Comparison of ENCODE assay signal across 17 mouse cellular contexts in the genomic region with DNA sequence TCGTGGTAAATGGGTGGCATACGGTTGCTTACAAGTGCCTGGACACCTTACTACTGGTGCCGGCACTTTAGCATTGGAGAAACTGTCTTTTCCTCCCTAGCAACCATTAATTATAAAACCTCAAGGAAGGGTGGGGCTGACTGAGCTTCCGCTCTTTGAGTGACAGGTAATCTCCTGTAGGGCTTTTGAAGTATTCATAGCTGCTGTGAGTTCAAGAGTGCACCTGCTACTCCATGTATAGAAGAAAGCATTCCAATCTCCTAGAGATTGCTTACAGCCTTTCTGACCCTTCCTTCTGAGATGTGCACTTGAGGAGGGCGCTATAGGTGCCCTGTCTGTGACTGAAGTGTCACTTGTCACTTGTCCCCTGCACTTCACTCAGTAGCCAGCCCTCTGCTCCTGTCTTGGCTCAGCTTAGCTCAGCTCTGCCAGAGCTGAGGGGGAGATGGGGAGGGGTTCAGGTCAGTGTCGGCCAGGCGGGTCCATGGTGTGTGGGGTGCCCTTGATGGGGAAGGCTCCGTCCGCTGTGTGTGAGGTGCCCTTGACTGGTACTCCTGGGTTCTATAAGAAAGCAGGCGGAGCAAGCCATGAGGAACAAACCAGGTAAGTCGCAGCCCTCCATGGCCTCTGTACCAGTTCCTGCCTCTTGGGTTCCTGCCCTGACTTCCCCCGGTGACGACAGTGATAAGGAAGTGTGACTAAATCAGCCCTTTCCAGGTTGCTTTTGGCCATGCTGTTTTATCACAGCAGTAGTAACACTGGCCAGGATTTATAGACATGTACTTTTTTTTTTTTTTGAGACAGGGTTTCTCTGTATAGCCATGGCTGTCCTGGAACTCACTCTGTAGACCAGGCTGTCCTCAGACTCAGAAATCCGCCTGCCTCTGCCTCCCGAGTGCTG. TPM values are rescaled to one million over a fixed set of nuclear protein-coding genes. Genes with fewer than 3 reads are reported as not detected.
DNase-seq lines count a peak whose midpoint lies in the region; ATAC-seq and TF ChIP-seq lines count a peak whose summit lies in the region.
"Had no signal": no experiment of that assay in that cellular context is flagged by ENCODE, and none has a peak within 500 bp of the region (broad histone marks: within the 10 kb centered on the region; RNA-seq: fewer than 3 reads in every experiment).

No protein-coding gene starts in this region.

- no peak overlapping the region for H3K4me3 ChIP-seq in lung, embryonic 15.5 days
- 0 out of 2 replicates have a peak overlapping the region, but pooled peaks have one; percentile 35 for H3K4me3 ChIP-seq in E14TG2a.4 (replicated peaks; ENCODE audit: low read length)
- H3K4me3 ChIP-seq: embryonic facial prominence, embryonic 10.5 days; hindbrain, embryonic 12.5 days; left cerebral cortex, adult 2 months; limb, embryonic 15.5 days had no signal

- no peak overlapping the region for H3K9ac ChIP-seq in lung, embryonic 15.5 days
- H3K9ac ChIP-seq: hindbrain, embryonic 12.5 days; limb, embryonic 15.5 days had no signal

- peaks cover 43% of the 10 kb centered on the region for H3K36me3 ChIP-seq in lung, embryonic 15.5 days
- peaks cover 59% of the 10 kb centered on the region for H3K36me3 ChIP-seq in E14TG2a.4 (ENCODE audit: insufficient read depth, low read length)

- H3K4me2 ChIP-seq in lung, embryonic 15.5 days: no peak overlapping the region
- H3K4me2 ChIP-seq: heart, embryonic 11.5 days; hindbrain, embryonic 12.5 days; limb, embryonic 15.5 days had no signal

- H3K9me3 ChIP-seq in lung, embryonic 15.5 days: no peaks in the 10 kb centered on the region
- H3K9me3 ChIP-seq in E14TG2a.4 (ENCODE audit: low read length): no peaks in the 10 kb centered on the region
- H3K9me3 ChIP-seq: embryonic facial prominence, embryonic 10.5 days; hindbrain, embryonic 12.5 days; limb, embryonic 15.5 days had no signal

- DNase-seq in heart, adult 11 months: peak; percentile 90
- no peak for DNase-seq in heart, adult 9 months (ENCODE audit: low spot score in 2 of 2)
- no peak for DNase-seq in lung, postnatal 25 days (ENCODE audit: low spot score)
- no peak for DNase-seq in cerebellum, adult 9-11 months
- no peak for DNase-seq in left cerebral cortex, postnatal 4 days
- DNase-seq: cerebellum, adult 18-20 months; kidney, adult 18-20 months; right cerebral cortex, postnatal 14 days; thymus, adult 2 months had no signal

- H3K27me3 ChIP-seq in lung, embryonic 15.5 days: no peaks in the 10 kb centered on the region
- H3K27me3 ChIP-seq in E14TG2a.4 (ENCODE audit: insufficient read depth, low read length): no peaks in the 10 kb centered on the region
- H3K27me3 ChIP-seq: hindbrain, embryonic 12.5 days; limb, embryonic 15.5 days had no signal

- ATAC-seq in lung, embryonic 15.5 days (ENCODE audit: borderline replicate concordance, extremely low read depth, low FRiP score, low TSS enrichment): peak; percentile 23; the same call in 1 of the 2 replicates
- ATAC-seq in megakaryocyte, adult 5-6 weeks (ENCODE audit: poor library complexity, severe bottlenecking): 0 out of 2 replicates have a peak, but pooled peaks have one; percentile 47

- TF ChIP-seq CTCF in E14TG2a.4 (conservative IDR thresholded peaks at IDR 0.05; ENCODE audit: low read length): no peak

- WGBS in lung, embryonic 15.5 days: 74% methylated on average over 15 of the region's 15 CpGs

- no peaks in the 10 kb centered on the region for H3K4me1 ChIP-seq in lung, embryonic 15.5 days
- H3K4me1 ChIP-seq in E14TG2a.4 (replicated peaks; ENCODE audit: low read depth, low read length): peaks cover 47% of the 10 kb centered on the region
- H3K4me1 ChIP-seq: embryonic facial prominence, embryonic 10.5 days; hindbrain, embryonic 12.5 days; limb, embryonic 15.5 days had no signal

- H3K27ac ChIP-seq in lung, embryonic 15.5 days: no peak overlapping the region
- H3K27ac ChIP-seq: embryonic facial prominence, embryonic 10.5 days; hindbrain, embryonic 12.5 days; left cerebral cortex, adult 2 months; limb, embryonic 15.5 days had no signal

- intact Hi-C loops in left cerebral cortex, postnatal 4 days (cut with DNase I): no loop called here

RNA-seq across cellular contexts. Expression of a gene that starts 44.5 kb away (rescaled TPM):
- polyA plus RNA-seq in lung, embryonic 15.5 days (2015; fragmentation: Nextera tagmentation; extraction: Ambion mirVana): 75.3 and 82.0 TPM in 2 replicates
- 145 and 156 TPM in 2 replicates for total RNA-seq in megakaryocyte, adult 5-6 weeks (2015)
- total RNA-seq in megakaryocyte, adult 5-6 weeks (2017): 34.4 and 41.3 TPM in 2 replicates
- total RNA-seq in left cerebral cortex, postnatal 4 days (2021): 100 to 1,000 TPM; 101 to 103 TPM

RNA-seq across cellular contexts. Expression of a gene that starts 55.8 kb away (rescaled TPM):
- polyA plus RNA-seq in lung, embryonic 15.5 days (2015; fragmentation: Nextera tagmentation; extraction: Ambion mirVana): 20.6 and 21.9 TPM in 2 replicates
- 9.2 and 10.0 TPM in 2 replicates for total RNA-seq in megakaryocyte, adult 5-6 weeks (2015)
- 8.2 and 13.4 TPM in 2 replicates for total RNA-seq in megakaryocyte, adult 5-6 weeks (2017)
- total RNA-seq in left cerebral cortex, postnatal 4 days (2021): 10 to 100 TPM; 83.6 to 85.6 TPM

Comparison
In these comparisons a context has a peak if more than half of its experiments do, and no peak if none do; other contexts are left out.
1. RNA of a gene that starts 55.8 kb away (total RNA-seq): 83.6 to 85.6 TPM in left cerebral cortex, postnatal 4 days; 8.2 to 13.4 TPM in megakaryocyte, adult 5-6 weeks; every median in the first group is over 4 times any median in the second.